Mouse (Mus musculus): Measurements from ENCODE around the gene Rcc2. TPM values are rescaled to one million over a fixed set of nuclear protein-coding genes. Genes with fewer than 3 reads are reported as not detected.
A peak's percentile ranks its signal among the peaks of the same experiment; 100 is the strongest.

Gene Rcc2
- polyA plus RNA-seq, 1 experiment from 2014 or later: 36.1 TPM

- Histone ChIP-seq H3K4me3 (no peak overlapping the region), H3K4me1 (no peaks in the 10 kb centered on the region), H3K27me3 (no peaks in the 10 kb centered on the region), H3K27ac (replicated peaks) (no peak overlapping the region), H3K4me2 (replicated peaks) (no peak overlapping the region), H3K9me3 (no peaks in the 10 kb centered on the region), H3K36me3 (no peaks in the 10 kb centered on the region), H3K9ac (replicated peaks) (no peak overlapping the region)
- WGBS: 62% methylated on average over 12 of the region's 12 CpGs
- ATAC-seq (replicated peaks): no peak
These were observed 26.6 kb upstream of the Rcc2 start for GRCm38 (mm10) chr4:140673527-140674264.

DNA sequence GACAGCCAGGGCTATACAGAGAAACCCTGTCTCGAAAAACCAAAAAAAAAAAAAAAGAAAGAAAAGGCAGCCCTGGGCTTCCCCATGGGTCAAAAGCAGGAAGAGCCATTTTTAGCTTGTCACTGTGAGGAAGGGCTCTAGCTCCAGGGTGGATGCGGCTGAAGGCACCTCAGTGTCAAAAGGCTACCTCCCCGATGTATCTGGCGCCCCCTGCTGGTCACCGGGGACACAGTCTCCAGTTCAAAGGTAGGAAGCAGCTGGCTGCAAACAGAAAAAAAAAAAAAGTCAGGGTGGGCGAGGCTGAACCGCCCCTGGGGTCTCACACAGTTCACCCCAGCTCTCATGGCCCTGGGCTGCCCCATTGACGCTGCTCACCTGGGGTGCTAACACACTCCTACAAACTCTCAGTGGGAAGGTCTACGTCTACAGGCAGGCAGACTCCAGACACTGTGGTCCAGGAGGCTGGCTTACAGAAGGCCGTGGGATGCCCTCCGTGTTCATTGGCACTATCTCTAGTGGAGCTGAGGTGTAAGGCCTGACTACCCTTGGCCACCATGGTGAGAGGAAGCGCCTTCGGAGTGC lies 25.9 kb upstream of the Rcc2 start:
- Histone ChIP-seq H3K4me1 (no peaks in the 10 kb centered on the region), H3K27me3 (no peaks in the 10 kb centered on the region), H3K4me2 (replicated peaks) (no peak overlapping the region), H3K27ac (replicated peaks) (no peak overlapping the region), H3K4me3 (no peak overlapping the region), H3K36me3 (no peaks in the 10 kb centered on the region), H3K9me3 (no peaks in the 10 kb centered on the region), H3K9ac (replicated peaks) (no peak overlapping the region)
- 0 out of 2 replicates have a peak, but pooled peaks have one; percentile 29 for ATAC-seq (replicated peaks)
- WGBS: 30% methylated on average over 13 of the region's 13 CpGs

DNA sequence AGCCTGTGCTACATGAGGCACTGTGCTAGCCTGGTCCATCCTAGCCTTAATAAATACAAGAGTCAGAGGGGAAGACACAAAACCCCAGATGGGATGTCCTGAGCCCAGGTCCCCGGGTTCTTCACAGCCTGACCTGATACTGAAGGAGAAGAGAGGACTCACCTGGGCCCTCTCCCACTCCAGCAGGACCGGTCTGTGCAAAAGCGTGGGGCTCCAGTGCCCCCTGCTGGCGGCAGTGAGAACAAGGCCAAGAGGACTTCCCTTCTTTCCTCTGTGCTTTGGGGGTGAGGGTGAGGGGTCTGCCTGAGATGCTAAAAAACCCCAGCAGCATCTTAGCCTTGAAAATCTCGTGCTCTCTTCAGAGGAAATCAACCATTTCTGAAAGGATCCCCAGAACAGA lies 21.3 kb upstream of the Rcc2 start:
- H3K27ac ChIP-seq (replicated peaks): no peak overlapping the region
- no peaks in the 10 kb centered on the region for H3K36me3 ChIP-seq
- H3K9me3 ChIP-seq: no peaks in the 10 kb centered on the region
- H3K4me1 ChIP-seq: peaks cover 1% of the 10 kb centered on the region; the same call in 1 of the 2 replicates
- no peak overlapping the region for H3K4me2 ChIP-seq (replicated peaks)
- H3K27me3 ChIP-seq: no peaks in the 10 kb centered on the region
- peak; percentile 58; the same call in 1 of the 2 replicates for ATAC-seq (replicated peaks)
- no peak overlapping the region for H3K4me3 ChIP-seq
- H3K9ac ChIP-seq (replicated peaks): no peak overlapping the region
- WGBS: 20% methylated on average over 5 of the region's 5 CpGs

DNA sequence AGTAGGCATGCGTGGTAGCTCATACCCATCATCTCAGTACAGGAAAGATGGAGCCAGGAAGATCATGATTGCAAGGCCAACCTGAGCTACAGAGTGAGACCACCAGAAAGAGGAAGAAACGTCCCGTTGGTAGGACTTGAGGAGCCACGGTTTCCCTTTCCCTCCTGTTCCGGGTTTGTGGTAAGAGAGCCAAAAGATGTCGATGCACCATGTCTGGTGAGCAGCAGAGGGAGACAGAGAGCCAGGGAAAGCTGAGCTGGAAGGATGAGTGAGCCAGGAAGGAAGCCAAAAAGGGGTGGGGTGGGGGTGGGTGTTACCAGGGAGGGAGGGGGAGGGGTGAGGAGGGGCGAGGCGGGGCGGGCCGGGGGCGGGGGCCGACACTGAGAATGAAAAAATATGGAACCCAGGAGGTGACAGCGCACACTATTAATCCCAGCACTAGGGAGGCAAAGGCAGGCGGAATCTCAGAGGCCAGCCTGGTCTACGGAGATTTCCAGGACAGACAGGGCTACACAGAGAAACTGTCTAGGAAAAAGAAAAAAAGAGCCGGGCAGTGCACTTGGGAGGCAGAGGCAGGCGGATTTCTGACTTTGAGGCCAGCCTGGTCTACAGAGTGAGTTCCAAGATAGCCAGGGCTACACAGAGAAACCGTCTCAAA lies 20.5 kb upstream of the Rcc2 start:
- WGBS: 31% methylated on average over 13 of the region's 18 CpGs
- no peak overlapping the region for H3K4me3 ChIP-seq
- peaks cover 7% of the 10 kb centered on the region; the same call in 1 of the 2 replicates for H3K4me1 ChIP-seq
- H3K27me3 ChIP-seq: no peaks in the 10 kb centered on the region
- no peaks in the 10 kb centered on the region for H3K36me3 ChIP-seq
- 0 out of 2 replicates have a peak overlapping the region, but pooled peaks have one; percentile 16 for H3K4me2 ChIP-seq (replicated peaks)
- no peak overlapping the region for H3K9ac ChIP-seq (replicated peaks)
- ATAC-seq (replicated peaks): peak; percentile 38; the same call in 1 of the 2 replicates
- H3K9me3 ChIP-seq: no peaks in the 10 kb centered on the region
- H3K27ac ChIP-seq (replicated peaks): no peak overlapping the region

GRCm38 (mm10) chr4:140680731-140681397 lies 19.5 kb upstream of the Rcc2 start:
- H3K9ac ChIP-seq (replicated peaks): no peak overlapping the region
- H3K36me3 ChIP-seq: no peaks in the 10 kb centered on the region
- no peak for ATAC-seq (replicated peaks)
- H3K4me2 ChIP-seq (replicated peaks): no peak overlapping the region
- H3K27ac ChIP-seq (replicated peaks): no peak overlapping the region
- 59% methylated on average over 8 of the region's 8 CpGs for WGBS
- H3K4me3 ChIP-seq: no peak overlapping the region
- H3K4me1 ChIP-seq: peaks cover 7% of the 10 kb centered on the region; the same call in 1 of the 2 replicates
- H3K9me3 ChIP-seq: no peaks in the 10 kb centered on the region
- no peaks in the 10 kb centered on the region for H3K27me3 ChIP-seq

DNA sequence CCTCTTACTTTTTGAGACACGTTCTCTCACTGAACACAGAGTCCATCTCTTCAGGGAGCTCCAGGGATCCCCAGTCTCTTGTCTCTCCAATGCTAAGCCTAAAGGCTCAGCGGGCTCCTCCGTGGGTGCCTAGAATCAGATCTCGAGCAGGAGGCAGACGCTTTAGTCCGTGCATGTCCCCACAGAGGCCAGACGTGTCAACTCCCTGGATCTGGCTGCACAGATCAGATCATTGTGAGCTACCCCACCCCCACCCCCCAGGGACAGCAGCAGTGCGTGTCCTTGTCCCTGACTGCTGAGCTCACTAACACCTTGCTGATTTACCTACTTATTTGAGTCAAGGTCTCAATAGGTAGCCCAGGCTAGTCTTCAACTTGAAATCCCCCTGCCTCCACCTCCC lies 16.7 kb upstream of the Rcc2 start:
- no peak for ATAC-seq (replicated peaks)
- Histone ChIP-seq H3K36me3 (no peaks in the 10 kb centered on the region), H3K4me1 (peaks cover 7% of the 10 kb centered on the region; the same call in 1 of the 2 replicates), H3K9ac (replicated peaks) (no peak overlapping the region), H3K4me2 (replicated peaks) (no peak overlapping the region), H3K27ac (replicated peaks) (no peak overlapping the region), H3K27me3 (no peaks in the 10 kb centered on the region), H3K4me3 (no peak overlapping the region), H3K9me3 (no peaks in the 10 kb centered on the region)
- WGBS: 58% methylated on average over 8 of the region's 8 CpGs

DNA sequence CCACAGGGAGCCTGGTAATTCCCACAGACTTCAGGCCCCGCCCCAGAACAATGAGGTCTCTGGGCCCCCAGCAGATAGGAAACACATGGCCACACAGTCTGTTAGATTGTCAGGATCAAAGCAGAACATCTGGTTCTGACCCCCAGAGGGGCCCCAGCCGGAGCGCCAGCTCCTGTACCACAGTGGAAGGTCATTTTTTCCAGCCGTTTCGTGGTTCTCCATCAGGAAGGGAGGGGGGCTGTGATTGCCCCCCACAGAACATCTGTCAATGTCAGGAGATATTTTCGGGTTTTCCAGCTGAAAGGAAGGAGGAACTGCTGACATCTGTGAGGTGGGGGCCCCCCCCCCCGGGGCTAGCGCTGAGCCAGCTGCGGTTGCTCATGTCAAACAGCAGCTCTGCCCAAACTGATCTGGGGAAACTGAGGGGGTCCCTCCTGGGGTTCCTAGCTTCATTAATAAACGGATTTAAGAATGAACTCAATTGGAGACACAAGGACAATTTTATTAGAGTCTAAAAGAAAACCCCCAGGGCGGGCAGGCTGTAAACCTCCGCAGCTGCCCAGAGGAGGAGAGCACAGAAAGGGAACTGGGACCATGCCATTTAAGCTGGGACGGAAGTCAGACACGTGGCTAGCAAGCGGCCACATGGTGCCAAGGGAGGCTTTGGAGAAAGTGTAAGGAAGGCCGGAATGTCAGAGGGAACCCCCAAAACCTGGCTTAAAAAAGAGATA lies 16.0 kb upstream of the Rcc2 start:
- Histone ChIP-seq H3K9me3 (no peaks in the 10 kb centered on the region), H3K27me3 (no peaks in the 10 kb centered on the region), H3K4me3 (no peak overlapping the region), H3K4me1 (peaks cover 7% of the 10 kb centered on the region; the same call in 1 of the 2 replicates), H3K36me3 (no peaks in the 10 kb centered on the region), H3K4me2 (replicated peaks) (no peak overlapping the region), H3K27ac (replicated peaks) (no peak overlapping the region), H3K9ac (replicated peaks) (no peak overlapping the region)
- WGBS: 17% methylated on average over 16 of the region's 16 CpGs
- ATAC-seq (replicated peaks): no peak

DNA sequence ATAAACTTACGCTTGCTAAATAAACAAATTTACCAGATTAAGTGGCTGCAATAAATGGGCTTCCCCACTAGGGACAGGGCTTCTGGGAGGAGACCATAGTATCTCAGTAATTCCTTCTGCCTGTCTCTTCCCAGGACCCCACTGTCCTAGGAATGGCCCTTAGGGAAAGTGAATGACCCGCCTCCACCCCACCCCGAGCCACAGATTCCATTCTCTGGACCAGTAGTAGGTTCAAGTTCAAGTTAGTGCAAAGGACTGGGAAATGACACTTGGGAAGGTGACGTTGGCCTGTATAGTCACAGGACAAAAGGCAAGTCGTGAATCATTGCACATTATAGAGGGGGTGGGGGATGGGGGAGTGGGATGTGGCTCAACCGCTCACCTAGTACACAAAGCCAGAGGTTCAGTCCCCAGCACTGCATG lies 15.4 kb upstream of the Rcc2 start:
- ATAC-seq (replicated peaks): no peak
- no peaks in the 10 kb centered on the region for H3K27me3 ChIP-seq
- no peaks in the 10 kb centered on the region for H3K9me3 ChIP-seq
- H3K4me2 ChIP-seq (replicated peaks): no peak overlapping the region
- no peak overlapping the region for H3K9ac ChIP-seq (replicated peaks)
- WGBS: 54% methylated on average over 6 of the region's 6 CpGs
- no peak overlapping the region for H3K27ac ChIP-seq (replicated peaks)
- H3K4me3 ChIP-seq: no peak overlapping the region
- H3K36me3 ChIP-seq: no peaks in the 10 kb centered on the region
- peaks cover 7% of the 10 kb centered on the region; the same call in 1 of the 2 replicates for H3K4me1 ChIP-seq

- no peak overlapping the region for H3K4me2 ChIP-seq (replicated peaks)
- H3K27me3 ChIP-seq: no peaks in the 10 kb centered on the region
- H3K36me3 ChIP-seq: no peaks in the 10 kb centered on the region
- H3K9ac ChIP-seq (replicated peaks): no peak overlapping the region
- no peak for ATAC-seq (replicated peaks)
- no peak overlapping the region for H3K27ac ChIP-seq (replicated peaks)
- H3K4me3 ChIP-seq: no peak overlapping the region
- H3K4me1 ChIP-seq: peaks cover 7% of the 10 kb centered on the region; the same call in 1 of the 2 replicates
- 73% methylated on average over 12 of the region's 12 CpGs for WGBS
- no peaks in the 10 kb centered on the region for H3K9me3 ChIP-seq
These were observed 12.1 kb upstream of the Rcc2 start for GRCm38 (mm10) chr4:140688044-140688825.

DNA sequence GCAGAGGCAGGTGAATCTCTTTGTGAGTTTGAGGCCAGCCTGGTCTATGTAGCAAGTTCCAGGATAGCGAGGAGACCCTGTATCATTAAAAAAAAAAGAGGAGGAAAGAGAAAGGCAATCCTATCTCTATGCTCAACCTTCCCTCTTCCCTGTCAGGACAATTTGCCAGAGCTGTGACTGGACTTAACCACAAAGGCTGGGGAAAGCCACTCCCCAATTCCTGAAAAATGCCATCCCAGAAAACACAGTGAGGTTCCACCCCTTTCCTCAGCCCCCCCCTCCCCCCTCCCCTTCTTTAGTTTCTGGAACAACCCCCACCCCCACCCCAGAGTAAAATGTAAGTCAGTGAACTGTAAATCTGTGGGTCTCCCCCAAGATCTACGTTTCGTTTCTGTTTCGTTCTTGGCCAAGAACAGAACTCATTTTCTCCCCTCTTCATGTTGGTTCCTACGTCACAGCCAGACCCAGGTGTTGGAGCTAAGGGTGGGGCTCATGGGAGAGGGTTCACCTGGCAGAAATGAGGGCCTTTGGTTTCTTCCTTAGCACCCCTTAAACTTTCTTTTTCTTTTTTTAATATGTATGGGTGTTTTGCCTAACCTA lies 11.4 kb upstream of the Rcc2 start:
- H3K4me1 ChIP-seq: peaks cover 7% of the 10 kb centered on the region; the same call in 1 of the 2 replicates
- ATAC-seq (replicated peaks): no peak
- no peak overlapping the region for H3K4me3 ChIP-seq

More for the DNA sequence above, 11.4 kb upstream of the Rcc2 start:
- Histone ChIP-seq H3K27me3 (no peaks in the 10 kb centered on the region), H3K36me3 (no peaks in the 10 kb centered on the region), H3K27ac (replicated peaks) (no peak overlapping the region), H3K9ac (replicated peaks) (no peak overlapping the region), H3K4me2 (replicated peaks) (no peak overlapping the region), H3K9me3 (no peaks in the 10 kb centered on the region)
- WGBS: 92% methylated on average over 5 of the region's 5 CpGs

Data from forebrain, embryonic 15.5 days (tissue).